Mouse (Mus musculus) brain, embryonic 14.5 days (tissue): Measurements from ENCODE around the gene Zfp868.

Experiments used
- CTCF ChIP-seq: fragments of 200-500 bp; IDR thresholded peaks from 2 replicates; pipeline ENCODE4 v1.5.1; 2012; ENCODE audit warnings: inconsistent platforms, mild to moderate bottlenecking, moderate library complexity, borderline replicate concordance; ENCODE audit not compliant: insufficient read depth, insufficient read length; ENCODE audit errors: extremely low read depth
- POLR2A ChIP-seq: fragments of 200-500 bp; IDR thresholded peaks from 2 replicates; pipeline ENCODE4 v1.6.1; 2012; ENCODE audit warnings: mild to moderate bottlenecking, inconsistent platforms, borderline replicate concordance; ENCODE audit not compliant: poor library complexity, insufficient read depth, insufficient read length, severe bottlenecking; ENCODE audit errors: extremely low read depth

DNA sequence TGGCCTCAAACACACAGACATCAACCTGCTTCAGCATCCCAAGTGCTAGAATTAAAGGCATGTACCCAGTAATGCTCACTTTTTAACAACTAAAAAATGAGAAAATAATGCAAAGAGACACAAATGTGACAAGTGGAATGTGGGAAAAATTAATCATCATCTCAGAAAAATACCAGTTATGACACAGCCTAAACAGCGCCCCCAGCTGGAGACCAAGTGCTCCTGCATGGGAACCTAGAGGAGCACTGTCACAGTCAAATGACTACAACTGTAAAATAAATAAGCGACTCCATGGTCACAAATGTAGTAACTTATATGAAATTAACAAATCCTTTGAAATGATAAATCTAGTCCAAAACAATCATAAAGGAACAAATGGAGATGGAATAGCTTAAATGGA is 10.7 kb downstream of the Zfp868 start:
- TF ChIP-seq CTCF (peak; percentile 38; the same call in 1 of the 2 replicates), POLR2A (no peak)
